ENCODE assay signal across 19 mouse cellular contexts in genomic region chr2:37985690-37986222, GRCm38 (mm10).
A peak's percentile ranks its signal among the peaks of the same experiment; 100 is the strongest.
DNase-seq lines count a peak whose midpoint lies in the region; ATAC-seq and TF ChIP-seq lines count a peak whose summit lies in the region.
"Had no signal": no experiment of that assay in that cellular context is flagged by ENCODE, and none has a peak within 500 bp of the region (broad histone marks: within the 10 kb centered on the region; RNA-seq: fewer than 3 reads in every experiment).

No protein-coding gene starts in this region.

- H3K27me3 ChIP-seq in midbrain, postnatal 0 days (ENCODE audit: insufficient read depth, low read length), result no peaks in the 10 kb centered on the region
- no peaks in the 10 kb centered on the region for H3K27me3 ChIP-seq in midbrain, embryonic 14.5 days (ENCODE audit: control insufficient read depth, insufficient read depth, low read length)
- H3K27me3 ChIP-seq: hindbrain, embryonic 13.5 days; limb, embryonic 15.5 days; Patski had no signal

- WGBS in midbrain, postnatal 0 days, result 44% methylated on average over 5 of the region's 5 CpGs
- 60% methylated on average over 5 of the region's 5 CpGs for WGBS in midbrain, embryonic 14.5 days

- TF ChIP-seq CTCF in midbrain, postnatal 0 days (IDR thresholded peaks at IDR 0.05), result no peak

- ATAC-seq in midbrain, postnatal 0 days (ENCODE audit: low FRiP score), result no peak
- no peak for ATAC-seq in midbrain, embryonic 14.5 days (ENCODE audit: low FRiP score, low TSS enrichment)
- ATAC-seq: CD4-positive, CD25-positive, alpha-beta regulatory T cell, adult 4 months; Patski had no signal

- H3K27ac ChIP-seq in midbrain, postnatal 0 days (ENCODE audit: low read depth, low read length), result no peak overlapping the region
- no peak overlapping the region for H3K27ac ChIP-seq in midbrain, embryonic 14.5 days (replicated peaks; ENCODE audit: low read depth, low read length)
- H3K27ac ChIP-seq: hindbrain, embryonic 13.5 days; limb, embryonic 15.5 days had no signal

- H3K4me3 ChIP-seq in midbrain, postnatal 0 days (ENCODE audit: low read depth, low read length), result no peak overlapping the region
- no peak overlapping the region for H3K4me3 ChIP-seq in midbrain, embryonic 14.5 days (replicated peaks; ENCODE audit: low read depth, low read length)
- H3K4me3 ChIP-seq: erythroblast, embryonic 14.5 days; hindbrain, embryonic 13.5 days; limb, embryonic 15.5 days had no signal

- DNase-seq in heart, adult 11 months, result peak; percentile 72
- DNase-seq in heart, postnatal 4 days, result no peak
- peak; percentile 12 for DNase-seq in midbrain, postnatal 0 days (ENCODE audit: low spot score)
- DNase-seq in midbrain, embryonic 14.5 days, result no peak
- DNase-seq in fibroblast of lung, adult 2 months (ENCODE audit: low read depth), result peak; percentile 25
- DNase-seq in thymus, adult 18-20 months, result no peak
- no peak for DNase-seq in T-cell, adult 2 months (ENCODE audit: low spot score)
- no peak for DNase-seq in spleen, postnatal 36 days (ENCODE audit: low spot score in 2 of 2)
- DNase-seq: adrenal gland, postnatal 25 days; cerebellum, adult 11-12 months; layer of hippocampus, adult 9-11 months; lung, postnatal 14 days; thymus, postnatal 14 days had no signal

- no peaks in the 10 kb centered on the region for H3K4me1 ChIP-seq in midbrain, postnatal 0 days (ENCODE audit: insufficient read depth, low read length)
- H3K4me1 ChIP-seq in midbrain, embryonic 14.5 days (ENCODE audit: control insufficient read depth, insufficient read depth, low read length), result 0 out of 2 replicates have a peak, but pooled peaks cover 6% of the 10 kb centered on the region

- H3K4me2 ChIP-seq in midbrain, postnatal 0 days (ENCODE audit: low read depth, low read length, poor library complexity, severe bottlenecking), result no peak overlapping the region
- H3K4me2 ChIP-seq in midbrain, embryonic 14.5 days (ENCODE audit: low read length), result no peak overlapping the region
- H3K4me2 ChIP-seq: heart, embryonic 11.5 days; hindbrain, embryonic 13.5 days; limb, embryonic 15.5 days had no signal

- no peaks in the 10 kb centered on the region for H3K36me3 ChIP-seq in midbrain, postnatal 0 days (ENCODE audit: insufficient read depth, low read length)
- no peaks in the 10 kb centered on the region for H3K36me3 ChIP-seq in midbrain, embryonic 14.5 days (ENCODE audit: control insufficient read depth, insufficient read depth, low read length)
- H3K36me3 ChIP-seq: hindbrain, embryonic 13.5 days; limb, embryonic 15.5 days had no signal

- no peak overlapping the region for H3K9ac ChIP-seq in midbrain, postnatal 0 days (replicated peaks; ENCODE audit: low read length, poor library complexity, severe bottlenecking)
- no peak overlapping the region for H3K9ac ChIP-seq in midbrain, embryonic 14.5 days (replicated peaks; ENCODE audit: low read length)
- H3K9ac ChIP-seq: hindbrain, embryonic 13.5 days; limb, embryonic 15.5 days had no signal

- H3K9me3 ChIP-seq in midbrain, postnatal 0 days (ENCODE audit: low read length), result no peaks in the 10 kb centered on the region
- H3K9me3 ChIP-seq in midbrain, embryonic 14.5 days (ENCODE audit: control insufficient read depth, low read length), result no peaks in the 10 kb centered on the region
- H3K9me3 ChIP-seq: hindbrain, embryonic 13.5 days; limb, embryonic 15.5 days had no signal

Comparison
In these comparisons a context has a peak if more than half of its experiments do, and no peak if none do; other contexts are left out.
1. DNase-seq: peak in heart, adult 11 months (single experiment), midbrain, postnatal 0 days (single experiment) and fibroblast of lung, adult 2 months (single experiment); none in heart, postnatal 4 days (single experiment), midbrain, embryonic 14.5 days (single experiment), thymus, adult 18-20 months (0 of 2), T-cell, adult 2 months (single experiment) and spleen, postnatal 36 days (0 of 2).